Mouse (Mus musculus): ENCODE data around the gene Mfsd8.
"Not testable (repeated sequence)": the region's sequence is repeated elsewhere in the genome, so short reads cannot be mapped to it uniquely, and the experiment has no call there.

Mfsd8 gene

GRCm38 (mm10) chr3:40846473-40846956 is at the start of gene Mfsd8:
Gene Mfsd8, minus strand, starts transcription at chr3:40846886.
- DNase-seq = peak; percentile 96 to 98

- peak; percentile 35 to 42 for DNase-seq
These were observed 47.6 kb upstream of the Mfsd8 start for GRCm38 (mm10) chr3:40894336-40894735.

DNA sequence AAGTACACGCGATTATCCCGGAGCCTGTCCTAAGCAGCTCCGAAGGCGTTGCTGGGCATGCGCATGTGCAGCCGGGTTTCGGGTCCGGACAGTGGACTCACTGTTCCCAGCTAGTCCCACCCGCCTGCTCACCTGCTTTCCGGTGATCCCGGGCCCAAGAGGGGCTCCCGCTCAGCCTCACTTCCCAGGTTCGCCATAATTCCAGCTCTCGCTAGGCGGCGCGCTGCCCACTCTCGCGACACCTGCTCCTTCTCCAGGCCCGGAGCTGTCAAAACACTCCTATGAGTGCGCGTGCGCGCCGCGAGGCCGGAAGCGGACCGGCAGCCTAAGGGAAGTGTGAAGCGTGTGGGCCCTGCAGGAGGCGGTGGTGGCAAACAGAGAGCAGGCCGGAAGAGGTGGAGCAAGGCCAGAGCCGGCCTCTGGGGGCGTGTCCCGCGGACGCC is 47.2 kb upstream of the Mfsd8 start:
- DNase-seq = peak; percentile 99

DNA sequence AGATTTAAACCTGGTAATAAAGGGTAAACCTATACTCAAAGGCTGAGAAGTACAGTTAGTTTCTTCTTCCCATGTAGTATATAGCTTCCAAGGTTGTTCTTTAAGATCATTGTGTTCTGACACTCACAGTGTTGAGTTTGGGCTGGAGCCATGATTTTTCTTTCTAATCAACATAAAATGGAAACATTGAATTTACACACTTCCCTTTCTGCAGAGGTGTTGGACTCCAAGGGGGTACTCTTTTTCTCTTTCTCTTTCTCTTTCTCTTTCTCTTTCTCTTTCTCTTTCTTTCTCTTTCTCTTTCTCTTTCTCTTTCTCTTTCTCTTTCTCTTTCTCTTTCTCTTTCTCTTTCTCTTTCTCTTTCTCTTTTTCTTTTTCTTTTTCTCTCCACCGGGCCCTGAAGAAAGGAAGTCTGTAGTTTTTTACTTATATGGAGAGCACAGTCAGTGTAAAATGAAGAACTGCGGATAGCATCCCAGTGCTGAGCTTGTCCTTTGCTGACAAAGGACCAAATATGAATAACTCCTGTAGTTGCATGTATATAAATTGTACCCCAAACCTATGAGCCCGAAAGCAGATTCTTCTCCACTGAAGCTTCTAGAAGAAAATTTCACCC is 6.5 kb upstream of the Mfsd8 start:
- DNase-seq = not testable (repeated sequence)

DNA sequence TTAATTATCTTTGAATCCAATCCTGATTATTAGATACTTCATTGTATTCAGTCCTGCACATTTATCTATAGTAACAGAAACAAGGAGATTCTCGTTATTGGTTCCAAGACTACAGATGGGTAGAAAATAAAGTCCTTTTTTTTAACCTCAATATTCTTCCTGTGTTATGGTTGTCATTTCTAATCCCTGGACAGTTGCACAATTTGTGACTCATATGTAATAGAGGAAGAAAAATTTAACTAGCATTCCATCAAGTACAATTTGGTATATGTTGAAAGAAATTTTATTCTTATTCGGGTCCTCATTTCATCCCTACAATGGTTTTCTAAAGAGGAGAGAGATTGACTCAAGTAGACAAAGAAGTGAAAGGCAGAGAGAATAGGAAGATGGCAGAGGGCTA is 1.2 kb upstream of the Mfsd8 start:
- DNase-seq = not testable (repeated sequence)

DNA sequence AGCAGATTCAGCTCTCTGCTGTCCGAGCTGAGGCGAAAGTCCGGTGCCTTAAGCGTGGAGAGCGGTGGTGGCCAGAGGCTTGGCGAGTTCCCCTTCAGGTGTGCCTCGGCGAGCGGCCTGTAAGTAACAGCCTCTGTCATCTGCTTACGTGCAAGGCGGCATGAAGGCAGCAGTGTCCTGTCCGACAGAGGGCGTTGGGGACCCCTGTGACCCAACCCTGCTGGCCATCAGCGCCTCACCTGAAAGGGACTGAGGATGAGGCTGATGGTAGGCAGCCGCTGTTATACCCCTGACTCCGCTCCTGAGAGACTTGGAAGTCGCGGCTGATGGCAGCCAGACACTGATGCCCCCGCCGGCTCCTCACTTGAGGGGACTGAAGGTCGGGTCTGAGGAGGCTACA is 332 bp upstream of the Mfsd8 start:
- peak; percentile 50 to 60 for DNase-seq

- not testable (repeated sequence) for DNase-seq
These were observed 101 bp upstream of the Mfsd8 start, which contains the start of gene Abhd18 for GRCm38 (mm10) chr3:40846957-40847017. Gene Abhd18, plus strand, starts transcription at chr3:40846970.

- not testable (repeated sequence) for DNase-seq
These were observed 1.2 kb downstream of the Mfsd8 start for GRCm38 (mm10) chr3:40845521-40845920.

DNA sequence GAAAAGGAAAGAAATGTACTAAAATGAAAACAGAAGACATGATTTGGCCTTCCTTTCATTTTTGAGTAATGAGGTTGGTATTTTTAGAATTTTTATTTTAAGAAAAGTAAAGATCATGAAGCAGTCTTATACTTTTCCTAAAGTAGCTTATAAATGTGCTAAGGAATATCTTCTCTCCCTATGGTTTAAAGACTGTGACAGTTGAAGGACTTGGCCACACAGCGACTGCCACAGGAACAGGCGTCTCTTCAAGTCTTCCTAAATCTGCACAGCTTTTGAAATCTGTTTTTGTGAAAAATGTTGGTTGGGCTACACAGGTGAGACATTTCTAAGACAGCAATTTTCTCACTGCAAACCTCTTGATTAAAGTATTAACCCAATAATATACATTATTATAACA is 33.4 kb downstream of the Mfsd8 start:
- no peak for DNase-seq

- no peak for DNase-seq
These were observed 36.8 kb downstream of the Mfsd8 start for GRCm38 (mm10) chr3:40809894-40810293.

- no peak for DNase-seq
These were observed 38.0 kb downstream of the Mfsd8 start for GRCm38 (mm10) chr3:40808686-40809085.

GRCm38 (mm10) chr3:40806871-40807270 is 39.8 kb downstream of the Mfsd8 start:
- DNase-seq = no peak

DNA sequence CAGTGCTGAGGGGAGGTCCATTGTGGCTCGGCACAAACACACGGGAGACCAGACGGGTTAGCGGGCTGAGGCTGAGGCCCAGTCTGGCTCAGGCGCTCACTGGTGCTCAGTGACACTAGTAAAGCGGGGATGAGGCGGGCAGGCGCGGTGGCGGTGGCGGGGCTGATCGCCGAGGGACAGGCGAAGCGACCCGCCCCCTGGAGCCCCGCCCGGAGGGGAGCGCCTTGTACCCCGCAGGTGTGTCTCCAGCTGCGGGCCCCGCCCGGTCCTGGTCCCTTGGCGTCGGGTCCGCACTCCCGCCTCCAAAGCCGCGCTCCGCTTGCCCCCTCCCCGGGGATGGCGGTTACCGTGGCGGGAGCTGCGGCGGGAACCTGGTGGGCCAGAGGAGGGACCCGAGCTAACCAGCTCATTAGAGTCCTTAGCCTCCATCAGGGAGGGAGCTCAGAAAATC is 46.3 kb downstream of the Mfsd8 start:
- DNase-seq = peak; percentile 47 to 55

GRCm38 (mm10) chr3:40799530-40800372 is 46.9 kb downstream of the Mfsd8 start, which contains the start of gene Plk4:
Gene Plk4, plus strand, starts transcription at chr3:40800019.
- DNase-seq = peak; percentile 87 to 92

DNA sequence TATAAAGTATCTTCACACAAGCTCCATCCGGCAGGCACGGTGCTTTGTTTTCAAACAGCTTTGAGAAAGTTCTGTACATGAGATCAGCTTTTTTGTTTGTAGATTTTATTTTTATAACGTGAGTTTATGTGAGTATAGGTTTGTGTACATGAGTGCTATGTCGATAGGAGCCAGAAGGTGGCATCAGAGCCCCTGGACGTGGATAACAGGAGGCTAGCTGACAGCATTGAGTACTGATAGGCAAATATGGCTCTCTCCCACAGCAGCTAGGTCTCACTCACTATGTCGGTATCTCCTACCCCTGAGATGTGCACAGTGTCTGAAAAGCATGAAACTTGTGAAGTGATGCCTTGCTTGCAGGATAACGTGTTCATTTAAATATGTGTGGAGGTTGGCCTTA is 48.2 kb downstream of the Mfsd8 start:
- DNase-seq = peak; percentile 13 to 29

- DNase-seq = no peak
These were observed 48.6 kb downstream of the Mfsd8 start for GRCm38 (mm10) chr3:40798054-40798453.

GRCm38 (mm10) chr3:40793783-40794182 is 52.9 kb downstream of the Mfsd8 start:
- DNase-seq = no peak
